Mouse (Mus musculus): Measurements from ENCODE around the gene Atp6v0a4. TPM values are rescaled to one million over a fixed set of nuclear protein-coding genes. Genes with fewer than 3 reads are reported as not detected.
A peak's percentile ranks its signal among the peaks of the same experiment; 100 is the strongest.

Atp6v0a4 gene
- polyA plus RNA-seq, 1 experiment, result not detected

DNA sequence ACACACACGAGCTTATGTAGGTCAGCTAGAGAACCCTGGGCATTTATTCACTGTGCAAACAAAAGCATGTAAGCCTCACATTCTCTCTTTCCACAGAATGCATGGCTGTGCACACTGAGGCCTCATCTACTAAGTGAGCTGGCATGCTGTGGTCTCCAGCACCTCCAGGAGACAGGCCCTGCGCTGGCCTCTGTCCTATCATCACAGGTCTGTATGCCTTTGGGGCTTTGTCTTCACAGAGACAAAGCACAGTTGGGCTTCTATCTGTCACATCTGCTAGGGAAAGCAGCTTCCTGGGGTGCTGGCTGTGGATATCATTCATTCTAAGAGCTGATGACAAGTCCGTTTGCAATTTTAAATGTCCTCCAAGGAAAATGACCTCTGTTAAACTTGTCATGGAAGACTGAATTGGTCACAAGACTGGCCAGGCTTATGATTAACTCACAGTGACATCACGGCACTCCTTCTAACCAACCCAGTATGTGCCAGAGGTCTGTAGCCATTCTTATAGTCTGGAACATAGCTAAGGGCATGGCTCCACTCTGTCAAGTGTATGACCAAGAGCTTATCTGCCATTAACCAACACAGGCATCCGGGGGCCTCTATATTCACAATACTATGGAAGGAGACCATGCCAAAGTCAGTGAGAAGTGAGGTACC, 52.1 kb downstream of the Atp6v0a4 start:
- TF ChIP-seq POLR2A (IDR thresholded peaks at IDR 0.05; ENCODE audit: insufficient read depth, low read depth, low read length) (no peak), CTCF (IDR thresholded peaks at IDR 0.05; ENCODE audit: insufficient read depth, low read depth, low read length) (no peak)
- no peak overlapping the region for H3K27ac ChIP-seq (ENCODE audit: insufficient read depth, low read depth, low read length)
- H3K4me3 ChIP-seq (ENCODE audit: insufficient read depth, low read depth, low read length), result no peak overlapping the region
- WGBS, result 84% methylated on average over 5 of the region's 5 CpGs
- H3K4me1 ChIP-seq (ENCODE audit: control insufficient read depth, insufficient read depth, low read length), result no peaks in the 10 kb centered on the region

DNA sequence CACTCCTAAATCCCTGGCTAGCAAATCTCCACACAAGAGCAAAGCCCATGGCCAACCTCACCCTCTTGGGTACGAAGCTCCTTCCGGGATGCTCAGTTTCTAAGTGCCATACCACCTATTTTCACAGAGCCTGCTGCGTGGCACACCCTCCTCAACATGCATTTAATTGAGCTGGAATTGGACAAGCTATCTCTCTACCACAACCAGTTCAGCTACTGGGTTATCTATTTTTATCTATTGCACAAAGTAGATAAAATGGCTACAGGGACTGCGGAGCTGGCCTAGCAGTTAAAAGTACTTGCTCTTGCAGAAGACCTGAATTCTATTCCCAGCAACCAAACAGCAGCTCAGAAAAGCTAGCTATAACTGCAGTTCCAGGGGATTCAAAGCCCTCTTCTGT, 53.1 kb downstream of the Atp6v0a4 start:
- WGBS, result 88% methylated on average over 4 of the region's 4 CpGs
- TF ChIP-seq CTCF (IDR thresholded peaks at IDR 0.05; ENCODE audit: insufficient read depth, low read depth, low read length) (no peak), POLR2A (IDR thresholded peaks at IDR 0.05; ENCODE audit: insufficient read depth, low read depth, low read length) (no peak)
- H3K27ac ChIP-seq (ENCODE audit: insufficient read depth, low read depth, low read length), result no peak overlapping the region
- H3K4me1 ChIP-seq (ENCODE audit: control insufficient read depth, insufficient read depth, low read length), result peaks cover under 1% of the 10 kb centered on the region; the same call in 1 of the 2 replicates
- no peak overlapping the region for H3K4me3 ChIP-seq (ENCODE audit: insufficient read depth, low read depth, low read length)

DNA sequence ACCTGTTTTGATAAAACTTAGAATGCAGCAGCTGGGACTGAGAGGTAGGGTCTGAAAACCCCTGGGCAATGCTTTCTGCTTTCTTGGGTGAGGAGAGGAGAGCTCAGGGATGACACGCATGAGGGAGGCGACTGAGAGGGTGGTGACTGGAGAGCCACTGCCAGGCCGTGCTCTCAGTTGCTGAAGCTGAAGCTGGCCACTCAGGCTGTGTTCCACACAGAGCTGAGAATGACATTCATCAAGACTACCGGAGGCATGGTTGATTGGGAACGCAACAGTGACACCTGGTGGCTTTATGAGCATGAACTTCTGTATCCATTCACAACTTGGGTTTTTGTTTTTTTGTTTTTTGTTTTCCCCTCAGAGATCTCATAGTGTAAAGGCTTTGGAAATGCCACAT, 58.2 kb downstream of the Atp6v0a4 start:
- TF ChIP-seq POLR2A (IDR thresholded peaks at IDR 0.05; ENCODE audit: insufficient read depth, low read depth, low read length) (no peak), CTCF (IDR thresholded peaks at IDR 0.05; ENCODE audit: insufficient read depth, low read depth, low read length) (0 out of 2 replicates have a peak, but pooled peaks have one; percentile 22)
- peaks cover 7% of the 10 kb centered on the region for H3K4me1 ChIP-seq (ENCODE audit: control insufficient read depth, insufficient read depth, low read length)
- H3K4me3 ChIP-seq (ENCODE audit: insufficient read depth, low read depth, low read length), result no peak overlapping the region
- WGBS, result 1% methylated on average over 5 of the region's 5 CpGs
- no peak overlapping the region for H3K27ac ChIP-seq (ENCODE audit: insufficient read depth, low read depth, low read length)

DNA sequence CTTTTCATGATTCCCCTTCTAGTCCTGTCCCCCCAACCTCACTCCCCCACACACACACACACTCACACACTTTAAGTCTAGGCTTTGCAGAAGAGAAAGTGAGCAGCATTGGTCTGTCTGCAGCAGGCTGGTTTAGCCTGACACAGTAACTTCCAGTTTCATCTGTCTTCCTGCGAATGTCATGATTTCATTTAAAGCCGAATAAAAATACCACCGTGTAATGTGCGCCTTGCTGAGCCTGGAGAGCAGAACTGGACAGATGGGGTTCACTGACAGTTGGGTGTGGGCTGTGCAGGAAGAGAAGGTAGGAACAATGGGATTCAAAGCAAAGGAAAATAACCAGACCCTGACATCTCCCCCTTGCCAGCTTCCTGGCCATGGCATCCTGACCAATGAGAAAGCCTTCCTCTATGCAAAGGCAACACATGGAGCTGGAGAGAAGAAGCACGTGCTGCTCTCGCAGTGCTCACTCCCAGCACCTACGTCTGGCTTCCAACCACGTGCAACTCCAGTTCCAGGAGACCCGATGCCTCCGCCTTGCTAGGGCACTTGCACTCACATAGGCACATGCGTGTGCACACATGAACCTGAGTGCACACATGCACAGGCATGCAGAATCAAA, 58.8 kb downstream of the Atp6v0a4 start:
- H3K4me1 ChIP-seq (ENCODE audit: control insufficient read depth, insufficient read depth, low read length), result peaks cover 7% of the 10 kb centered on the region
- TF ChIP-seq CTCF (IDR thresholded peaks at IDR 0.05; ENCODE audit: insufficient read depth, low read depth, low read length) (no peak), POLR2A (IDR thresholded peaks at IDR 0.05; ENCODE audit: insufficient read depth, low read depth, low read length) (no peak)
- H3K4me3 ChIP-seq (ENCODE audit: insufficient read depth, low read depth, low read length), result no peak overlapping the region
- H3K27ac ChIP-seq (ENCODE audit: insufficient read depth, low read depth, low read length), result no peak overlapping the region
- WGBS, result 46% methylated on average over 11 of the region's 11 CpGs

DNA sequence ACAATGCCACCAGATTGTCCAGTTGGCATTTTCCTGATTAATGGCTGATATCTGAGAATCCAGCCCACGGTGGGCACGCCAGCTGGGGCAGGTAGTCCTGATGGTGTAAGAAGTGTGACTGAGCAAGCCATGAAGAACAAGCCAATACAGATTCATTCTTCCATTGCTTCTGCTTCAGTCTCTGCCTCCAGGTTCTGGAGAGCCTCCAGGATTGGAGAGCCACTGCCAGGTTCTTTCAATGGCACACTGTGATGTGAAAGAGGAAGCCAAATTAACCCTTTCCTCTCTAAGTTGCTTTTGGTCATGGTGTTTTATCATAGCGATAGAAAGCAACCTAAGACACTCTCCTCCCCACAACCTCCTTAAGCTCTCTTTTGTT, 59.3 kb downstream of the Atp6v0a4 start:
- TF ChIP-seq POLR2A (IDR thresholded peaks at IDR 0.05; ENCODE audit: insufficient read depth, low read depth, low read length) (no peak), CTCF (IDR thresholded peaks at IDR 0.05; ENCODE audit: insufficient read depth, low read depth, low read length) (no peak)
- Histone ChIP-seq H3K4me3 (ENCODE audit: insufficient read depth, low read depth, low read length) (no peak overlapping the region), H3K4me1 (ENCODE audit: control insufficient read depth, insufficient read depth, low read length) (peaks cover 7% of the 10 kb centered on the region), H3K27ac (ENCODE audit: insufficient read depth, low read depth, low read length) (no peak overlapping the region)
- 53% methylated on average over 3 of the region's 3 CpGs for WGBS

DNA sequence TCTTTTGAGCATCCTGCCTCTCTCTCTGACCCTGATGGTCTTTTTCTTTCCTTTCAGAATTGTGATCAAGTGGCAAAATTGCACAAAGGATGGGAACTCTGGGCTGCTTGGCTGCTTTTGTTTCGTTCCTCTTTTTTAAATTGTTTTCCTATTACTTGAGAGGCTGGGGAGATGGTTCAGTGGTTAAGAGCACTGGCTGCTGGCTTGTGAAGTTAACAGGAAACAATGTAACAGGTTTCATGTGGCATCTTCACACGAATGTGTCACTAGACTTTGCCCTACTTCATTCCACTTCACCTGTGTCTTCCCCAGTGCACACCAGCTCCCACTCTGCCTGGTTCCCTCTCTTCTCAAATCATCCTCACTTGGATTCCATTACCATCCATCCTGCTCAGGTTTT, 59.8 kb downstream of the Atp6v0a4 start:
- peaks cover 7% of the 10 kb centered on the region for H3K4me1 ChIP-seq (ENCODE audit: control insufficient read depth, insufficient read depth, low read length)
- 77% methylated on average over 2 of the region's 2 CpGs for WGBS
- H3K27ac ChIP-seq (ENCODE audit: insufficient read depth, low read depth, low read length), result no peak overlapping the region
- TF ChIP-seq POLR2A (IDR thresholded peaks at IDR 0.05; ENCODE audit: insufficient read depth, low read depth, low read length) (no peak), CTCF (IDR thresholded peaks at IDR 0.05; ENCODE audit: insufficient read depth, low read depth, low read length) (no peak)
- no peak overlapping the region for H3K4me3 ChIP-seq (ENCODE audit: insufficient read depth, low read depth, low read length)

DNA sequence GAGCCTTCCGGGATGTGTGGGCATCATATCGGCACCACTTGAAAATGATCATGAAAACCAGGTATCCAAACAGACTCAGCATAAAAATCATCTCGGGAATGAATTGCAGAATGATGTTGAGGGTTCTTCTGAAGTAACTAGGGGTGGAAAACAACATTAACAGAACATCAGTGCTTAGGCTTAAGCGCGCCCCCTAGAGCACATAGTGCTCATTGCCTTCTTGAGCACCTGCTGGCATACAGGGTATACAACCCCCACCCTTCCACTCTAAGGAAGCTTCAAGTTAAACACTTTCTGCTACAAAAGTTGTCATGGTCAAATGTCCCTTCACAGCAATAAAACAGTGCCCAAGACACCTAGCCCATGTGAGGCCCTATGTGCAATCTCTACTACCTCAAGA, 65.6 kb downstream of the Atp6v0a4 start:
- 66% methylated on average over 5 of the region's 5 CpGs for WGBS
- Histone ChIP-seq H3K27ac (ENCODE audit: insufficient read depth, low read depth, low read length) (no peak overlapping the region), H3K4me3 (ENCODE audit: insufficient read depth, low read depth, low read length) (no peak overlapping the region), H3K4me1 (ENCODE audit: control insufficient read depth, insufficient read depth, low read length) (no peaks in the 10 kb centered on the region)
- TF ChIP-seq POLR2A (IDR thresholded peaks at IDR 0.05; ENCODE audit: insufficient read depth, low read depth, low read length) (no peak), CTCF (IDR thresholded peaks at IDR 0.05; ENCODE audit: insufficient read depth, low read depth, low read length) (no peak)

DNA sequence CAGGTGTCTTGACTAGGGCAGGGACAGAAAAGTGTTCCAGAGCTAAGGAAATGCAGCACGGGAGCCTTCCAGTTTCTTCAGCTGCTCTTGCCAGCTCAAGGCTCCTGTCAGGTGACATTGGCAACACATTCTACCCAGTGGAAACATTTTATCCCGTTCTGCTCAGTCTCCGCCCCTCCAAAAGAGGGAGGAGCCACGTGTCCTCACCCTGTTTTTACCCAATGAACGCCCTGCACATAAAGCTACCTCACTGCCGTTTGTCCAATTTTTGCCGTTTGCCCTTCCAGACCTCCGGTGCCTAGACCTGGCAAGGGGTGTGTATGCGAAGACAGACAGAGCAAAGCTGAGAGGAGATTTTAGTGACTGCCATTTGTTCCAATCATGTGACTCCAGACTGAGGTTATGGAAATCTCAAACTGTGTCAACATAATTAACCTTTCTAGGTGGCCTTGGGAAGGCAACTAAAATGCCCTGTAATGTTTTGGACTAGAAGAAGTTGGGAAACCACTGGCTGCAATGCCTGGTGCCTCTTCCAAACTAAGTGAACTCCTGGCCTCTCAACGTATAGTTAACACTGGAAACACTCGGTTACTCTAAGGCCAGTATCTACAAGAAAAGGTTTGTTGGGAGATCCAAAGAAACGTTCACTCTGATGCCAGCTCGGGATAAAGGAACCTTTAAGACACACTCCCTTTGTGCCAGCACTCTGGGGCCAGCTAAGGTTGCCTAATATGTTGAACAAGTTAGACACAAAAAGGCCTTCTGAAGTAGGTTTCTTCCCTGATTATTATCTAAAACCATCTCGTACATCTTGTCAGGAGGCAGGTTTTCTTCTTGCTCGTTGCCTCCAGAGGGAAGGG, 68.7 kb downstream of the Atp6v0a4 start:
- WGBS, result 71% methylated on average over 15 of the region's 15 CpGs
- Histone ChIP-seq H3K4me1 (ENCODE audit: control insufficient read depth, insufficient read depth, low read length) (no peaks in the 10 kb centered on the region), H3K4me3 (ENCODE audit: insufficient read depth, low read depth, low read length) (no peak overlapping the region), H3K27ac (ENCODE audit: insufficient read depth, low read depth, low read length) (no peak overlapping the region)
- TF ChIP-seq CTCF (IDR thresholded peaks at IDR 0.05; ENCODE audit: insufficient read depth, low read depth, low read length), result no peak
- no peak for TF ChIP-seq POLR2A (IDR thresholded peaks at IDR 0.05; ENCODE audit: insufficient read depth, low read depth, low read length)

DNA sequence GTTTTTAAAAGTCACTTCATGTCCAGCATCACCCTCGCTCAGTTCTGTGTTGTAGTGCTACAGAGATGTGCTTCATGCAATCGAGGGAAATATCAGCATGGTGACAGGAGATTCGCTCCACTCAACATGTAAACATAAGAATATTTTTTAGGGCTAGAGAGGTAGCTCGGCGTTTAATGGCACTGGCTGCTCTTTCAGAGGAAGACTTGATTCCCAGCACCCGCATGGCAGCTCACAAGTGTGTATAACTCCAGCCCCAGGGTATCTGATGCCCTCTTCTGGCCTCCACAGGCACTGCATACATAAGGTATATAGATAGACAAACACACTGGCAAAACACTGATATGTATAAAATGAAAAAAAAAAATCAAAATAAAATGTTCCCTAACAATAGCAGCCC, 74.8 kb downstream of the Atp6v0a4 start:
- H3K4me3 ChIP-seq (ENCODE audit: insufficient read depth, low read depth, low read length), result no peak overlapping the region
- 92% methylated on average over 6 of the region's 6 CpGs for WGBS
- H3K4me1 ChIP-seq (ENCODE audit: control insufficient read depth, insufficient read depth, low read length), result peaks cover 3% of the 10 kb centered on the region
- no peak overlapping the region for H3K27ac ChIP-seq (ENCODE audit: insufficient read depth, low read depth, low read length)
- TF ChIP-seq CTCF (IDR thresholded peaks at IDR 0.05; ENCODE audit: insufficient read depth, low read depth, low read length) (no peak), POLR2A (IDR thresholded peaks at IDR 0.05; ENCODE audit: insufficient read depth, low read depth, low read length) (no peak)
